Mouse (Mus musculus): ENCODE results near the gene Ppcdc.

DNA sequence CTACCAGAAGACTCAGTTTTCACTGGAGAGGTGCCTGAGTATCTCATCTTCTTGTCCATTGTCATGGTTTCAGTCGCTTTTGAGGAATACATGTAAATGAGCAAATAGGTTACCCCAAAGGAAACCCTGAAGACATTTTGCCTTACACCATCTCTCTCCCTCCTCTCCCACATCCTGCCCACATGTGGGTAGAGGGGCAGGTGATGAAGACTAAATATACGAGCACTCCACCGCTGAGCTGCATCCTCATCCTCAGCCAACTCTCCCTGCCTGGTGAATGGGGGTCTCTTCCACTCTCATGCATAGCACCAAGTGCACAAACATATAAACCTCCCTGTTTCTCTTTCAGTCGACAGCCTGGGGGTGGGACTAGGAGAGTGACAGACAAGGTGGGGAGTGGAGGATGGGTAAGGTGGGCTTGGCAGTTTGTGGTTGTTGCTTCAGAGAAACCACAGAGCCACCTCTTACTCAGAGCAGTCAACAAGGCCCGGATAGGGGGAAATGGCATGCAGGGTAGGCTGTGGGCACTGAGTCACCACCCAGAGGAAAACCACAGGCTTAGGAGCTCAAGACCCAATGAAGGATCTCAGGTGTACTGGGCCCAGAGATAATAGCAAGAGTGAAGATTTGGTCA lies 100.2 kb downstream of the Ppcdc start:
- TF ChIP-seq POLR2A (IDR thresholded peaks at IDR 0.05; ENCODE audit: insufficient read length, low read depth) (no peak), USF1 (IDR thresholded peaks at IDR 0.05; ENCODE audit: low read depth) (no peak), CEBPB (IDR thresholded peaks at IDR 0.05; ENCODE audit: insufficient read depth, poor library complexity, severe bottlenecking) (0 out of 2 replicates have a peak, but pooled peaks have one; percentile 31), POLR2AphosphoS2 (IDR thresholded peaks at IDR 0.05; ENCODE audit: insufficient read length, low read depth) (no peak), MAX (IDR thresholded peaks at IDR 0.05; ENCODE audit: low read depth) (no peak), SRF (IDR thresholded peaks at IDR 0.05; ENCODE audit: control insufficient read depth, insufficient read length, low read depth) (no peak)

Data from myocyte (in vitro differentiated cells).